Mouse (Mus musculus) urinary bladder, adult 18-20 months (tissue): Measurements from ENCODE around the gene Nxf7.
"Not testable (repeated sequence)": the region's sequence is repeated elsewhere in the genome, so short reads cannot be mapped to it uniquely, and the experiment has no call there.

Experiments used
- DNase-seq, 2 experiments: peaks; one replicate each; pipeline ENCODE4 v3.0.0; 2022; ENCODE audit warnings: low spot score in 2 of 2, mixed read lengths in 2 of 2

Nxf7 gene

GRCm38 (mm10) chrX:135598677-135599076 is at the start of gene Nxf7:
Gene Nxf7 (minus strand): TSS chrX:135598777.
- no peak for DNase-seq

DNA sequence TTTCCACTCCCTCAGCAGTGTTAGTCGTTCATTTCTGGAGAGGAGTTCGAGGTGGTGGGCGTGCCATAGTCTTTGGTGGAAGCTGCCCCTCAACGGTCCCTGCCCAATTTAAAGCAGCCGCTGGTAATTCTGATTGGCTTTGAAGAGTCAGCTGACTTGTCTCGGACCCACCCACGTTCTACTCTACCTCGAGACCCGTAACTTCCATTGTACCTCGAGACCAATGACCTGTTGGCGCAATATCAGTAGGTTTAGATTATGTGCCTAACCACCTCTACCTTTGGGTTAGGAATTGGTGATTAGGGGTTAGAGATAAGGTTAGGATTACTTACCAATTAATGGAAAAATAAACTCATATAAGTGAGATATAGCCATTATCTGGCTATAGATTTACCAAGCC is 29.0 kb upstream of the Nxf7 start, which contains the start of gene Prame:
Prame (minus strand) TSS at position 101 of the 400 bp plus-strand sequence.
- no peak for DNase-seq

DNA sequence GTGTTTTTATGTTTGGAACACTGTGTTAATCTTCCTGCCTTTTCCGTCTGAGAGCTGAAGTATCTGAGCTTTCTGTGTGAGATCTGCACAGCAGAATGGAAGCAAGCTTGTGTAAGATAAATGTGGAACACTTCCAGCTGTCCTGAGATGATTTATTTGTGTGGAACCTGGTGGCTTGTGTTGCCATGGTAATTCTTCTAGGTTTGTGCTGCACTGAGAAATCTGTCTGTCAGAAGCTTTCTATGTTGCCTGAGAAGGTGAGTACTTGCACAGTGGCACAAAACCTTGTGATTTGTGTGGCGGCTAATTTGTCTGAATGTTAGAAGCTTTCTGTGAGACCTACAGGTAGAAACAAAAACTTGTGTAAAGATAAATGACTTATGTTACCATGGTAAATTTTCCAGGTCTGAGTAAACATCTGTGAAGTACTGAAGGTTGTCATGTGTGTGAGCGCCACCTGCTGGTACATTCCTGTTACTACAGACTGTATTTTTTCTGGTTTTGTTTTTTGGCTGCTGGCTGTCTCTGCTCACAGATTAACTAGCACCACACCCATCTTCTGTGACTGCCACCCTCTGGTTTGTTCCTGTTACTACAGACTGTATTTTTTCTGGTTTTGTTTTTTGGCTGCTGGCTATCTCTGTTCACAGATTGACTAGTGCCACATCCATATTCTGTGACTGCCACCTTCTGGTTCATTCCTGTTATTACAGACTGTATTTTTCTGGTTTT is 2.9 kb upstream of the Nxf7 start:
- DNase-seq = not testable (repeated sequence)

DNA sequence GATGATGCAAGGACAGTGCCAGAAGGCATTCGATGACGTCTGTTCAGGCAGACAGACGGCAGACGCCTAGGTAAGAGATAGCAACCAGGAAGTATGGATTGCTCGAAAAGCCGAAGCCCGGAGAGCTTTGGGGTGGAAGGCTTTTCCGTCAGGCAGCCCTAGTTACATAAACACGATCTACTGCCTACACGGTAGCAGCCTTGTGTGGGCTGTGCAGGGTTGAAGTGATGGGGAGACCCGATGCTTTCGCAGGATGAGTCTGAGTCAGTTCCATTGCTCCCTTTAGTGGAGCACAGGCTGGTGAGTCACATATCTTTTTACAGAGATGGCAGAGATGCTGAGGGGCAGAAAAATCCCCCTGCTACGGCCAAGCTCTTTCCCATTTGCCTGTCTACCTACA is 481 bp downstream of the Nxf7 start:
- no peak for DNase-seq

DNA sequence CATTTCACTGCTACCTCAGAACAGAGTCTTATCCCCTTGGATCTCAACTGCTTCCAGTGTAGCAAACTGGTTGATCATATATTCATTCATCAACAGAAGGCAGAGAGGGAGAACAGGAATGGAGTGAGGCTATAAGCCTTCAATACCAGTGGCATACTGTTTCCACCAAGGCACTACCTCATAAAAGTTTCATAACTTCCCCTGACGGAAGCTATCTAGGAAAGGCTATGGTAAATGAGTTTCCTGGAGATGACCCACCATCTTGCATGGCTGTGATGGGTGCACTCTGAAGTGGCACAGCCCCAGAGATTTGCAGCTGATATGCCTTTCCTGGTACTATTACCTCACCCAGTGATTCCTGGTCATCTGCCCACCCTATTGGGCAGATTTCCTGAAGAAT is 22.2 kb downstream of the Nxf7 start:
- no peak for DNase-seq

DNA sequence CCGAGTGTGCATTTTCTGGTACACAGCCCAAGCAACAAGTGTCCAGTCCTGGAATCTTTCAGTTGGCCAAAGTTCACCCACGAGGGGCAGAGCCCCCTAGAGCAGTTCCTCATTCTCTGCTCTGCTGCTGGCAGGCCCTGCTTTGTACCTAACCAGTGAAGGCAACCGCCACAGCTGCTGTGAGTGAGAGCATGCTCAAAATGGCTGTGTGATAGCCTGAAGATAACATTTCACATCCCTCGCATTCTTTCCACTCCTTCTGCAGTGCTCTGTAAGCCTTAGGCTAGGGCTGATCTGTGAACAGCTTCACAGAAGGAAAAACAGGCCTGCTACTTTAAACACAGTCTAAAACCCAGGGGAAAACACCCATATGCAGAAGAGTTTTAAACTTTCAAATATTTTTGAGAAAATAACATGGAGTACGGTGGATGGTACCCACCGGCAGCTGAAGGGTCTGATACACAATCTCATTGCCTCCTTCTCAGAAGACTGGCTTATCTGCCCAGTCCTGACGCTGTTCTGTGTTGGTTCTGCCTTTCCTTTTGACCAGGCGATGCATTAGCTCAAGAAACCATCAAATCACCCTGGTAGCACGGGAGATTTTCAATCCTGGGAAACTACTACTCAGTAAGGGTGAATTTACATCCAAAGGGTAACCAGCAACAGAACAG is 23.5 kb downstream of the Nxf7 start:
- not testable (repeated sequence) for DNase-seq

- peak in 1 of 2 experiments; percentile 8 for DNase-seq
Measured at GRCm38 (mm10) chrX:135574261-135574957, 24.2 kb downstream of the Nxf7 start.

DNA sequence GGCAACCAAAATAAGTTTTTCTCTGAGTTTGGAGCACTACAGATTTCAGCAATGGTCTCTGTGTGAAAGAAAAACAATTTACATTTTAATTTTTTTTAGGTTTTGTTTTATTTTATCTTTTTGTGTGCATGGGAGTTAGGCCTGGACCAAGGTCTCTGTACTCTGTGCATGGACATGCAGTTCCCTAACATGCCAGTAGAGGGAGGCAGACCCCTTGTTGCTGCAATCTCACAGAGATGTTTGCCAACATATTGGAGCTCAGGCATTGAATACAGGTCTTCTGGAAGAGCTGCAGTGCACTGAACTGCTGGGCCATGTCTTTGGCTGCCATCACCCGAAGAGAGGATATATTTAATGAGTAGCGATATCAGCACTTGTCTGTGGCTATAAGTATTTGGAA is 29.1 kb downstream of the Nxf7 start:
- DNase-seq = peak in 1 of 2 experiments; percentile 16

- DNase-seq = not testable (repeated sequence)
Measured at GRCm38 (mm10) chrX:135564934-135565333, 33.6 kb downstream of the Nxf7 start.

- no peak for DNase-seq
Measured at GRCm38 (mm10) chrX:135562841-135563240, 35.7 kb downstream of the Nxf7 start.

- not testable (repeated sequence) for DNase-seq
Measured at GRCm38 (mm10) chrX:135561693-135562092, 36.9 kb downstream of the Nxf7 start.

DNA sequence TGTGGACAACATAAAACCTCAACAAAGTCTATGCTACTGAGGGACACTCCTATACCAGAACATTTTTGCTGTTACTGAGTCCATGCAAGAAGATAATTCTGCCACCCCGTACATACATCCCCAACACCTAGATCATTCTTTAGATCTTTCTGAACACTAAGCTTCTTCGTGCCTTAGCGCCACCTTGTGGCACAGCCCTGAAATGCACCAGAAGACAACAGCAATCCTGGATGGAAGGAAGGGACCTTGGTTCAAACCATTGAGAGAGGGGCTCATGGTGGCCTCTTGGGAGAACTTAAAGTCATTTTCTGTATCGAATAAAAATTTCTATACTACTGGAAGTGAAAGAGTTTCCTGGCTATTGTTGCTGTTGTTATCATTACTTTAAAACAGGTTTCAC is 37.6 kb downstream of the Nxf7 start:
- DNase-seq = peak in 1 of 2 experiments; percentile 20

- DNase-seq = peak in 1 of 2 experiments; percentile 4
Measured at GRCm38 (mm10) chrX:135559665-135560064, 38.9 kb downstream of the Nxf7 start.
